Mouse (Mus musculus): ENCODE measurements around the gene Pxk. TPM values are rescaled to one million over a fixed set of nuclear protein-coding genes. Genes with fewer than 3 reads are reported as not detected.
"Not testable (repeated sequence)": the region's sequence is repeated elsewhere in the genome, so short reads cannot be mapped to it uniquely, and the experiment has no call there.

Gene Pxk
- total RNA-seq, 2 experiments from 2014 or later = 11.4 to 11.6 TPM

DNA sequence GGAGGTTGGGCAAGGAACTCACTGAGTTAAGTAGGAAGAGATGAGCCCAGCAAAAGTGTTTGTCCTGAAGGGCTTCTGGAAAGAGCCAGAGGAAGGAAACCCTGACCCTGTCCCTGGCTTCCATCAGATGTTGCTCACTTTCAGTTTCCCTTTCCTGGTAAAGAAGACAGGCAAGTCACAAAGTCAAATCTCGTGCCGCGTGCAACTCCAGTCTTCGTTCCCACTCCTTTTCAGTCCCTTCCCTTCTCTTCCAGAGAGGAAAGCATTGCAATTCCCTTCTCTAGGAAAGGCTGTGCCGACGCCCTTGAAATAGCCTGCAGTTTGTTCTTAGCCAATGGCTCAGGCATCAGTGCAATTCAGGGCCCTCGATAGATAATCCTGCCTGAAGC, 2.5 kb upstream of the Pxk start:
- no peak for DNase-seq
- intact Hi-C loops (cut with DNase I; ENCODE audit: low total_unique reads) = no loop called here

DNA sequence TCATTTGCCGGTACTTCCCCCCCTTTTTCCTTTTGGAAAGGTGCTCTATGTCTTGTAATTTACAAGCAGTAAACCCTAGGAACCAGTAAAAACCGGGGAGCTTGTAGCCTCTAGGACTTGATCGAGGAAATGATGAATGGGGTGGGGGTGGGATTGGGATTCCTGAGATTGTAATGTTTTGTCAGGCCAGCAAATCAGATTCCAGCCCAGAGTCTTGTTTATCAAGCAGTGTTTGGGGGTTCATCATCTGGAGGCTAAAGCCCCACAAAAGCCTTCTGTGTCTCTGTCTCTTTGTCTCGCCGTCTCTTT, 630 bp downstream of the Pxk start:
- no peak for DNase-seq
- intact Hi-C loops (cut with DNase I; ENCODE audit: low total_unique reads) = no loop called here

DNA sequence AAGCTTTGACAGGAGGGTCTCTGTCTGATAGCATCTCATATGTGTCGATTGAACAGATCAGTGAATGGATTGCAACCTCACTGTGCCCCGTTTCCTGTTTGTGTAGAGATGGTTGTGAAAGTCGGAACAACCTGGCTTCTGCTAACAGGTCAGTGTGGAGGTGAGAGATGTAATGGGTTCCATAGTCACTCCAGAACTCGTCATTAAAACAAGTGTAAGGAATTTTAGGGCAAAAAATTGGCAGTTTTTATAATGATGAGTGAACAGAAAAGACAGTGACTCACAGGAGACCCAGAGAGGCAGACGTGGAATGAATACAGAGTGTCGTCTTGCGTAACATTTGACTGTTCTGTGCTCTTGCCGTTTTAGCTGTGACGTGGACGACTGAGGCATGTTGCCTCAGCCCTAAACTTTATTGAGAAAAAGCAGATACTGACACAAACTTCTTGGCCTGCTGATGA, 1.6 kb downstream of the Pxk start:
- intact Hi-C loops (cut with DNase I; ENCODE audit: low total_unique reads) = no loop called here
- DNase-seq = no peak

DNA sequence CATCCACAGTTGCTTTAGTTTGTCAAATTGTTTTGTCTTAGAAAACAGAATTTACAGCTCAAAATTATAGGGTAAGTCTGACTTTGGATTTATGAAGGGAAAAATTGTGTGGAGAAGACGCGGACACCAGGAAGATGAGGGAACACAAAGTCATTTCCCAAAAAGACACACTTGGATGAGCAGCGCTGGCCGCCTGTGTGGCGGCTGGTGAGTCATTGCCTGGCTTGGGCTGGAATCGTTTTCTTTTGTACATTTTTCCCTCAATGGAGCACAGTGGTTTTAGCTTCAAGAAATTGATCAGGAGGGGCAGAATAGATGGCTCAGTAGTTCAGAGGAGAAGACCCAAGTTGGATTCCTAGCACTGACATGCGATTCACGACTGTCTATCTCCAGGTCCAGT, 3.9 kb downstream of the Pxk start:
- DNase-seq = no peak
- intact Hi-C loops (cut with DNase I; ENCODE audit: low total_unique reads) = no loop called here

DNA sequence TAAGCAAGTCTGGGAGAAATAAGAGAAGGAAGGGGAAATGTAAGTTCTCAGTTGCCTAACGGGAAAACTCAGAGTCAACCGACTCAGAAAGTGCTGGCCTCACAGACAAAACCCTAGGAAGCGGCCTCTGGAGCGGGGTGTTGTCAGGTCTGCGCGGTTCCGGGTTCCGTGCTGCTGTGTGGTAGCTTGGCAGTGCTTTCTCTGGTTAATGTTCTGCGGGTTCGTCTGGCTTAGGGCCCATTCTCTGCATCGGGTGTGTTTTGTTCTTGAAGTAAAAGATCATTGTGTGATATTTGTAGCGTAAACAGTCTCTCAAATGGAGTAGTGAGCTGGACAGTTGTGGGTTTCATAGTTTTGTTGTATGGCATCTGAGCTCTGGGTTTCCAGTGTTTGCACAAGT, 4.7 kb downstream of the Pxk start:
- no peak for DNase-seq
- intact Hi-C loops (cut with DNase I; ENCODE audit: low total_unique reads) = no loop called here

DNA sequence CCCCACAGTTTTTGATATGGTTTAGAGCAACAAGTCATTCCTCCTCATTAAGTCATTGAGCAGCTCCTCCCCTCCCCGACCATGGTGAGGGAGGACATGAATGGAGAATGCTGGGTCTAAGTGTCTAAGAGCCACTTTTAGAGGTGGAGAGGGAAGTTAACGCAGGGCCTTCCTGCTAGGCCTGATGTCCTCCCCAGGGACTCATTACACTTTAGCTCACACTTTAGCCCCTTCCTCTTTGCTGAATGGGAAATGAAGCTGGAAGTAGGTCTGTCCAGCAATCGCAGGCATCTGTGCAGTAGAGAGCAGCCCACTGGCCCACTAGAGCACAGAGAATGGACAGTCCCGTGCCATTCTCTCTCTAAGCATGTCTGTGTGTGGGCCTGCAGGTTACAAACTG, 10.0 kb downstream of the Pxk start:
- intact Hi-C loops (cut with DNase I; ENCODE audit: low total_unique reads) = no loop called here

DNA sequence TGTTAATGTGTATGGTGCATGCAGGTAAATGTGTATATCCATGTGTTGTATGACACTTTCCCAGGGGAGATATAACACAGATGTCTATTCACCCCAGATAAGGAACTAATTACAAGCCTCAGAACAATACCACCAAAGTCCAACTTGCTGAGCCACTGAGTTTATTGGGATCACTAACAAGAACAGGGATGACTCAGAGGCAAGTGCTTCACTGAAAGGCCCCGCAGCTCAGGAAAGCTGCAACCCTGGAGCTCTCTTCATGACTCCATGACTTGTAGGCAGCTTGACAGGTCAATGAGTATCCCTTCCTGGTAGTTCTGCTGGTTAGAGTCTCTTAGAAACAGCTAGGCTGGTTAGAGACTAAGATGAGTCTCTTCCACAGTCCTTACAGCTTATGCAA, 11.0 kb downstream of the Pxk start:
- intact Hi-C loops (cut with DNase I; ENCODE audit: low total_unique reads) = no loop called here

More for the DNA sequence above, 10.0 kb downstream of the Pxk start:
- no peak for DNase-seq

DNA sequence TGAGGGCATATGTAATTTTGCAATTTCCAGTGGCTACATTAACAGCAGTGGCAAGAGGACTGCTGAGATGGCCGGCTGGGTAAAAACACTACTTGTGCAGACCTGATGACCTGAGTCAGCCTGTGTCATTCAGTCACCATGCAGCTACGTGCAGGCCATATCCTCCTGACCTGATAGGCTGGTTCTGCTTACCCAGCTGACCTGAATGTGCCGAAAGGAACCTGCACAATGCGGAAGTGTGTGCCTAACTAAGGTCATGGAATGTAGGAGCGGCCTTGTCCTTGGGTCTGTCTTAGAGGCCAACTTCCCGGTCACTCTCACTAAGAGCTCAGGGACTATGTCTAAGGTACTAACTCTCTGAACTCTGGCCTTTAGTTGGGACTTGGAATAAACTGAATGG, 13.5 kb downstream of the Pxk start:
- intact Hi-C loops (cut with DNase I; ENCODE audit: low total_unique reads) = no loop called here
- DNase-seq = no peak

More for the DNA sequence above, 11.0 kb downstream of the Pxk start:
- DNase-seq = no peak

DNA sequence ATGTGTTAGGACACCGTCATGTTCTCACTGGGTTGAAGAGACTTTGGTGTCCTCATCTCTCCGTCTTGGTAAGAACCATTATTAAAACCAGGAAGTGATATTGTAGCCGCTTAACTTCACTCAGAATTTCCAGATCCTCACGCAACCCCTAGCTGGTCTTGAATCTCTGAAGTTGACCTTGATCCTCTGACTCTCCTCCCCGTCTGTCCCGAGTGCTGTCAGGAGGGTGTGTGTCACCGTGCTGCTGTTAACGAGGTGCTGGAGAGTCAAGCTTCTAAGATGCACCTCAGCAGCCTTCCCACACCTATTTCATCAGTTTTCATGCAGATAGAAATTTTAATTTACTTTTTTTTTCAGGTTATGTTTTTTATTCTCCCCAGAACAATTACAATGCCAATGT, 14.0 kb downstream of the Pxk start:
- no peak for DNase-seq
- intact Hi-C loops (cut with DNase I; ENCODE audit: low total_unique reads) = no loop called here

DNA sequence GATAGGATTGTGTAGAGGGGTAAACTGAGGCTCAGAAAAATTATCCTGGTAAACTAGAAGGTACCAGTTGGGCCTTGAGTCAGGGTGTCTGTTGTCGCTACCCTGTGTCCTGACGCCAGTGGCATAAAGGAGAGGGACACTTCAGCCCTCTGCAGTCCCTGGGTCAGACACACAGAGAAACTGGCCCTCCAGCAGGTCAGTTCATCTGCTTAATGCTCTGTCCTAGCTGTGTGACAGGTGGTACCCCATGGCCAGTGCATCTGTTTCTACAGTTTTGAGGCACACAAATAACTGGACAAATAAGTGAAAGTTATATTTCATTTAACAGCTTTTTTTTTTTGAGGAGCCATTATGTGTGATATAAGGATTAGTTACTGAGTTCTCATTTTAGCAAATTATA, 15.6 kb downstream of the Pxk start:
- intact Hi-C loops (cut with DNase I; ENCODE audit: low total_unique reads) = no loop called here
- no peak for DNase-seq

DNA sequence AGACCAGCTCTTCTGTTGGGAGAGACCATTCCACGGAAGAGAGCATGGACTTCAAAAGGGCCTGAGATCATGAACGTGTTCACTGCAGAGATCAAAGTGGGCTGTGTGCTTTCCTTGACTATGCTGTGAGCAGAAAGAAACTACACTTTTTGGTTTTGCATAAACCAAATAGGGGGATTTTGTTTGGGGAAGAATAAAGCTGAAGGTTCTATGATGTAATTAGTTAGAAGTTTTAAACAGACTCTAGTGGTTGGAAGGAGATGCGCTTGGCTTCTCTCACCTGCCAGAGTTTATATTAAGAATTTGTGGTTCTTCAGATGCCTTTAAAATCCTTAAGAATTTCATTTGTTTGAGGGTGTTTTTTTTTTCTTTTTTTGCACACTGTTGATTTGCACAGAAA, 16.3 kb downstream of the Pxk start:
- DNase-seq = no peak
- intact Hi-C loops (cut with DNase I; ENCODE audit: low total_unique reads) = no loop called here

DNA sequence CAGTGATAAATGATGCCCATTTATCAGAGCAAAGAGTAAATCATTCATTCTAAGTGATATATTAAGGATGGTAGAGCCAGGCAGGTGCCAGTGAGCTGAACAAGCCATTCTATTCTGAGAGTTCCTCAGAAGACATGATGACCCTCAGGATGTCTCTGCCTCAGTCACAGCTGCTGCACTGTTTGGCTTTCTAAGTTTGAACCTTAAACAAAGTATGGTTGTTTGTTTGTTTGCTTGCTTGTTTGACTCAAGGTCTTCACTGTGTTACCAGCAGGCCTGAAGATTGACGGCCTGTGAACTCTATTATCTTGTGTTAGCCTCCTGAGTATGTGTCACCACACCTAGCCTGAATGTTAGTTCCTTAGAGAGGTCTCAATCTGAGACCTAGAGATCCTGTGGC, 16.7 kb downstream of the Pxk start:
- intact Hi-C loops (cut with DNase I; ENCODE audit: low total_unique reads) = no loop called here
- no peak for DNase-seq

DNA sequence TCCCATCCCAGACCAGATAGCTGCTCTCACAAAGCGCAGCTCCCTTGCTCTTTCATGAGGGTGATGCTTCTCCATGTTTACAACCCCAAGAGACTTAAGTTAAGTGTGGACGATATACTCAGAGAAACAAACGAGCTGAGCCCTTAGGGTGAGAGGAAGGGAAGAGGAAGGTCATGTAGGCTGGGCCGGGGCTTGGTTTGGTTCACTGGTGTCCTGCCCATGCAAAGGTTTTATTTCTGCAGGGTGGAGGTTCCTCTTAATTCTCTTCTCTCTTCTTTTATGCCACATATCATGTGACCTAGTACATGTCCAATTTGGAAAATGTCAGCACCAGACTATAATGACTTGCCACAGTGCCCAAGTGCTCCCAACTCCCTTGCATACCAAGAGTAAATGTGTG, 17.8 kb downstream of the Pxk start:
- DNase-seq = no peak
- intact Hi-C loops (cut with DNase I; ENCODE audit: low total_unique reads) = no loop called here

DNA sequence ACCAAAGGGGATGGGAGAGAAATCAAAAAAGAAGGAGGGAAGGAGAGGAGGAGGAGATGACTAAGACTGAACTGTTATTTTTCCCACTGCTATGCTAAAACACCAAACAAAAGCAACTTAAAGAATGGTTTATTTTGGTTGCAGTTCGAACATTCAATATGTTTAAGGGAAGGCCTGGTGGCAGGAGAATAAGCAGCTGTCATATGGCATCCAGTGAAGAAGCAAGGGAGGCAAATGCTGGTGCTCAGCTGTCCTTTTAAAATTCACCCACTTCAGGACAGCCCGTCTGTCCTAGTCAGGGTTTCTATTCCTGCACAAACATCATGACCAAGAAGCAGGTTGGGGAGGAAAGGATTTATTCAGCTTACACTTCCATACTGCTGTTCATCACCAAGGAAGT, 19.4 kb downstream of the Pxk start:
- intact Hi-C loops (cut with DNase I; ENCODE audit: low total_unique reads) = no loop called here
- no peak for DNase-seq

DNA sequence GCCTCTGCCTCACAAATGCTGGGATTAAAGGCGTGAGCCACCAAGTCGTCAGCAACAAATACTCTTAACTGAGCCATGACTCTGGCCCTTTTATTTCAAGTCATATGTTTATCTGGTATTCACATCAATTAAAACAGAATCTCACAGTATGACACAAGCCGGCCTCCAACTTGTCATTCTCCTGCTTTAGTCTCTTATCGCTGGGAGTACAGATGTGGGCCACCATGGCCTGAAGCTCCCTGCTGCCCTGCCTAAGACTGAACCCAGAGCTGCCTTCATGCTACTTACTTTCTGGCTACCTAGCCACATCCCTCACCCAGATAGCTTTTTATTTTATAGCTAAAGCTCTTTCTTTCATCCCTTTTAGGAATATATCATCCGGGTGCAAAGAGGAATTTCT, 21.4 kb downstream of the Pxk start:
- DNase-seq = no peak
- intact Hi-C loops (cut with DNase I; ENCODE audit: low total_unique reads) = no loop called here

DNA sequence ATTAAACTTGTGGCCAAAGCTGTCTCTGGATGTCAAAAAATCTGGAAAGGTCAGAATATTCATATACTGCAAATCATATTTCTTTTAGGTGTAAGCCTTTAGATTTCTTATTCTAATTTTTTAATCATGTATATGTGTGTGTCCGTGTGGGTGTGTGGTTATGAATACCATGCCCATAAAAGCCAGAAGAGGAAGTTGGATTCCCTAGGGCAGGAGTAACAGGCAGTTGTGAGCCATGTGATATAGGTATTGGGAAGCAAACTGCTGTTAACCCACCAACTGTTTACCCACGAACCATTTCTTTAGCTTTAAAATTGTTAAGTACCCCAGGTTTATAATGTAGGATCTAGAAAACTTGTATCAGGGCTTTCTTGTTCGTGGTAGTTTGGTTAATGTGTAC, 21.9 kb downstream of the Pxk start:
- DNase-seq = no peak
- intact Hi-C loops (cut with DNase I; ENCODE audit: low total_unique reads) = no loop called here

DNA sequence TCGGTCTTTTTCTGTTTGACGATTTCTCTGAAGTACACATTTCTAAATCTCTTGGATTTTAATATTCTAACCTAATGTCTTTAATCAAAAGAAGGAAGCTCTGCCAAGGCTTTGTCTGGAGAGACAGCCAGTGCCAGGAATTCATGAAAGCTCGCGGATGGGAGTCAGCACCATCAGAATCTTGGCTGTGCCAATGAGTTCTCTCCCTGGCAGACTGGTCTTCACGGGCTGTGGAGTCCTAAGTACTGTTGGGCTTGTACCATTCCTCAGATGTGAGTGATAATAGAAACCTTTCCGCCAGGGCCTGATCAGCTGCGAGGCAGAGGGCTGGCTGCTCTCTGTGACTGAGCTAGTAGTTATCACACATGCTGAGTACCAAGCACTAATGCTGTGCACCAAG, 25.1 kb downstream of the Pxk start:
- DNase-seq = no peak
- intact Hi-C loops (cut with DNase I; ENCODE audit: low total_unique reads) = no loop called here

DNA sequence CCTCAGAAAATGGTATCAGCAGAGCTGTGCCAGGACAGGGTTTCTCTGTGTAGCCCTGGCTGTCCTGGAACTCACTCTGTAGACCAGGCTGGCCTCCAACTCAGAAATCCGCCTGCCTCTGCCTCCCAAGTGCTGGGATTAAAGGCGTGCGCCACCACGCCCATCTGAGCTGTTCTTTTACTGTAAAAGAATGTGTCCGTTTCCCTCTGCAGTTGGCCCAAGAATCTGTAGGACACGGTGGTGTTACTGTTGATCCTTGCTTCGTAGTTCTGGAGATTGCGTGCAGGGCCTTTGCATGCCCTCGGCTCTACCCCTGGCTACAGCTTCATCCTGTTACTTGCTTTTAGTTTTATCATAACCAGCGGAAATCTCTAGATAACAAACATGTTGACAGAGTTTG, 25.6 kb downstream of the Pxk start:
- intact Hi-C loops (cut with DNase I; ENCODE audit: low total_unique reads); DNase-seq: not testable (repeated sequence)

DNA sequence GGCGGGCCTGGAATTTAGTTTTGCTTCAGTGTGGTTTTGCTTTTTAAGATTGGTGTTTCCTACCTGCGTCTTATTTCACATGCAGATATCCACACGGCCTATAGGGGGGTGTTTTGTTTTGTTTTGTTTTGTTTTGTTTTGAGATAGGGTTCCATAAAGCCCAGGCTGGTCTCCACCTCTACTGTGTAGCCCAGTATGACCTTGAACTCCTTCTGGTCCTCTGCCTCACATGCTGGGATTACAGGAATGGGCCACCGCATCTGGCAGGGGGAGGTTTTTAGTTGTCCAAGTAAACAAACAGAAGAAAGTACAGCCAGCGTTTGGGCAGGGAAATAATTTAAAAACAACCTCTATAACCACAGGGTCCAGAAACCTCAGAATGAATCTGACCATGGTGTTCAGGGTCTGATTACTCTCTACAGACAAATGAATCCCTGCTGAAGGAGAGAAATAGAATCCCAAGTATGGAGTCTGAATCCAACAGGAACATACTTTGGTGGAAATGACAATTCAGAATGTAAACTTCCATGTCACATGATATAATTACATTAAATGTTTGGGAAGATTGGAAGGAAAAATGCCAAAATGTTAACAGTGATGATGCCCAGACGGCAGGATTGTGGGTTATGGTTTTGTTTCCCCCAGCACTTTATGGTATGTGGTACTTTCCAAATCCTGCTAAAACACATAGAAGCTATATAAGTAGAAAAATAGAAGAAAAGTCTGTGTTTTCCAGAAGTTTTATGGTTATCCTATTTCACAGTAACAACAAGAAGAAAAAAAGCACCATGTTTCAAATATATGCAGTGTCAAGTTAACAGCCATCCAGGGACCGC, 26.3 kb downstream of the Pxk start:
- intact Hi-C loops (cut with DNase I; ENCODE audit: low total_unique reads) = no loop called here

DNA sequence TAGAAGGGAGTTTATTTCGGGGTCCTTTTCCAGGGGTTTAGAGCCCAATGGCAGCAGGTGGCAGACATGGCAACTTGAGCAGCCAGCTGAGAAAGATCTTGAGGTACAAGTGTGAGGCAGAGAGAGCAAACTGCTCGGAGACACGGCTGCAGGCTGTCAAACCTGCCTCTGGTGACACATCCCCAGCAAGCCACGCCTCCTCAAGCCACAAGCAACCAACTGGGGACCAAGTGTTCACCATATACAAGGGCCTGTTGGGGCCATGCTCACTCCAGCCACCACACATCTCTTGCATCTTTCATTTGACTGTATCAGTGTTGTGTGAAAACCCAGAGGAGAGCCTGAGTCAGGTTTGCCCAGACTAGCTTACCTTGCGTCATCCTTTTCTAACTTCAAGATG, 30.0 kb downstream of the Pxk start:
- intact Hi-C loops (cut with DNase I; ENCODE audit: low total_unique reads) = no loop called here
- DNase-seq = no peak

More for the DNA sequence above, 26.3 kb downstream of the Pxk start:
- DNase-seq = no peak

DNA sequence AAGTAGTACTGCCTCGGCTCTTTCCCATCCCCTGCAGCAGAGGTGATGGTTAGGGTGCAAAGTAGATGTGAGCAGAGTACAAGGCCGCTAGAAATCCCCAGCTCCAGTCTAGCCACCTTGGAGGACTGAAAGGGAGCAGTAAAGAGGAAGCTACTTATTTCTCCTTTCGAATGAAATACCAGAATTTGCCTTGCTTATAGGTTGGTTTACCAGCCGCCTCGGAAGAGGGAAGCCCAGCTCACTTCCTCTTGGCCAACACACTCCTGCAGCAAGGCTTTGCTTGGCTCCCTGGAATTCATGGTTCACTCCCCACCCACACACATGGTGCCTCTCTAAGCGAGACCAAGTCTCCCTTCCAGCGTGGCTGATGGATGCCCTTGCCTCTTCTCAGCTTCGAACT, 34.8 kb downstream of the Pxk start:
- no peak for DNase-seq
- intact Hi-C loops (cut with DNase I; ENCODE audit: low total_unique reads) = no loop called here

DNA sequence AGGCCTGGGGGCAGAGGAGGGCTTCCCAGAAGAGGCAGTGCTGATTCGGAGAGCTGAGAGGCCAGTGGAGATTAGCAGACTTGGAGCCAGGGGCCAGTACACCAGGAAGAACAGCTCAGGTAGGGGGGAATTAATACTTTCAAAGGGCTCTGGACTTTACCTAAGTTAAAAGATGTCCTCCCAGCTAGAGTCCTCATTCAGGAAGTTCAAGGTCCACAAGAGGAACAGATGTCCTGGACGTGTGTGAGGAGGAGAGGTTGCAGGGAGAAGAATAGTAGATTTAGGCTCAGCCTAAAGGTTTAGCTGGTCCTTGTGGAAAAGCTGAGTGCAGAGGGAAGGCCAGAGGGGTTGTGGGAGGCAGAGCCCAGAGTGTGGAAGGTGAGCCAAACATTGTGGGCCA, 36.2 kb downstream of the Pxk start:
- no peak for DNase-seq
- intact Hi-C loops (cut with DNase I; ENCODE audit: low total_unique reads) = no loop called here

All from gastrocnemius, postnatal 14 days (tissue).